Mouse (Mus musculus) testis, adult 2 months (tissue): Measurements from ENCODE around the gene Mark1.

Experiments
- CTCF ChIP-seq: fragments of 200-500 bp; IDR thresholded peaks from 2 replicates; pipeline ENCODE4 v1.5.1; 2012; ENCODE audit warnings: low read depth, mild to moderate bottlenecking, inconsistent platforms, low read length, moderate library complexity; ENCODE audit not compliant: control insufficient read depth, insufficient read depth, insufficient replicate concordance
- POLR2A ChIP-seq: fragments of 200-500 bp; IDR thresholded peaks from 2 replicates; pipeline ENCODE4 v1.6.1; 2012; ENCODE audit warnings: low read depth, mild to moderate bottlenecking, inconsistent platforms, low read length, moderate library complexity; ENCODE audit not compliant: control insufficient read depth

DNA sequence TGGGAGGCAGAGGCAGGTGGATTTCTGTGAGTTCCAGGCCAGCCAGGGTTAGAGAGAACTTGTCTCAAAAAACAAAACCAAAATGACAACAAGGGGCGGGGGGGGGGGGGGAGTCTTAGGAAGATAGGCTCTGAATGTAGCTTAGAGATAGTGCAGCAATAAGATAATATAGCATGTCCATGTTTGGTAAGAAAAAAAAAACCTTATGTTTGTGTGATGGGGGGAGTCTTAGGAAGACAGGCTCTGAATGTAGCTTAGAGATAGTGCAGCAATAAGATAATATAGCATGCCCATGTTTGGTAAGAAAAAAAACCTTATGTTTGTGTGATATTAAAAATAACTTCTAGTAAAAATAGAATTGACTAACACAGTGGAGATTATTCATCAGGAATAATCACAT, 71.0 kb downstream of the Mark1 start:
- TF ChIP-seq CTCF (no peak), POLR2A (no peak)
